Comparison of ENCODE assay signal across 13 mouse cellular contexts in the genomic region with DNA sequence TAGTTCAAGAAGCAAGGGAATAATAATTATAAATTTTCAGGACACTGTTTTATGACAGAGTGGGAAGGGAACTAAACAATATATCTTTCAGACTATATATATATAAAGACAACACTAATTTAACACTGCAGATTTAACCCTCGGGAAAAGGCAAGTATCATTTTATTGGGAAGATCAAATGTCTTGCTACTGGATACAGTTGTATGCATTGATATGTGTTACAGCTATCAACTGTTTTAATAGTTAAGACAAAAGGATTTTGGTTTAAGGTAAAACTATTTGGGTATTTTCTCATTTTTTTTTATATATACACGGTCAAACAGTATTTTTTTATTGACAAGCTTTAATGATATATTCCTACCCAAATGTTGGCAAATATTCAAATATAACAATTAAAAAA. TPM values are rescaled to one million over a fixed set of nuclear protein-coding genes. Genes with fewer than 3 reads are reported as not detected.
DNase-seq lines count a peak whose midpoint lies in the region; ATAC-seq lines count a peak whose summit lies in the region.
"Had no signal": no experiment of that assay in that cellular context is flagged by ENCODE, and none has a peak within 500 bp of the region (broad histone marks: within the 10 kb centered on the region; RNA-seq: fewer than 3 reads in every experiment).

No protein-coding gene starts in this region.

- peaks cover 78% of the 10 kb centered on the region for H3K79me2 ChIP-seq in macrophage (ENCODE audit: inconsistent target)

- no peaks in the 10 kb centered on the region for H3K9me3 ChIP-seq in heart, embryonic 14.5 days (ENCODE audit: control insufficient read depth, low read length)
- no peaks in the 10 kb centered on the region for H3K9me3 ChIP-seq in heart, embryonic 11.5 days (replicated peaks; ENCODE audit: control insufficient read depth, low read length)
- H3K9me3 ChIP-seq in megakaryocyte, embryonic 14.5 days: no peaks in the 10 kb centered on the region
- H3K9me3 ChIP-seq in embryonic facial prominence, embryonic 13.5 days: no peaks in the 10 kb centered on the region
- H3K9me3 ChIP-seq: midbrain, embryonic 12.5 days; stomach, embryonic 15.5 days had no signal

- H3K27me3 ChIP-seq in heart, embryonic 14.5 days (ENCODE audit: control insufficient read depth, insufficient read depth, low read length): no peaks in the 10 kb centered on the region
- no peaks in the 10 kb centered on the region for H3K27me3 ChIP-seq in heart, embryonic 11.5 days (ENCODE audit: control insufficient read depth, insufficient read depth, low read length)
- H3K27me3 ChIP-seq in megakaryocyte, embryonic 14.5 days (replicated peaks): no peaks in the 10 kb centered on the region
- H3K27me3 ChIP-seq in embryonic facial prominence, embryonic 13.5 days: no peaks in the 10 kb centered on the region
- H3K27me3 ChIP-seq: midbrain, embryonic 12.5 days; stomach, embryonic 15.5 days had no signal

- H3K4me1 ChIP-seq in heart, embryonic 14.5 days (ENCODE audit: control insufficient read depth in 2 of 2, insufficient read depth in 2 of 2, low read length in 2 of 2): peaks cover 5 to 13% of the 10 kb centered on the region in 2 experiments; a peak in 2 of 4 replicates
- H3K4me1 ChIP-seq in heart, embryonic 11.5 days (ENCODE audit: control insufficient read depth, insufficient read depth, low read length): peaks cover 6% of the 10 kb centered on the region
- H3K4me1 ChIP-seq in megakaryocyte, embryonic 14.5 days: peaks cover 25% of the 10 kb centered on the region
- H3K4me1 ChIP-seq in embryonic facial prominence, embryonic 13.5 days: peaks cover 14% of the 10 kb centered on the region

- H3K27ac ChIP-seq in heart, embryonic 14.5 days (replicated peaks in 1 of 2; ENCODE audit: control insufficient read depth in 1 of 2, insufficient read depth in 1 of 2, low read depth in 2 of 2, low read length in 2 of 2): no peak overlapping the region
- H3K27ac ChIP-seq in heart, embryonic 11.5 days (ENCODE audit: low read depth, low read length): no peak overlapping the region
- H3K27ac ChIP-seq in embryonic facial prominence, embryonic 13.5 days: no peak overlapping the region
- H3K27ac ChIP-seq in macrophage: peak overlapping the region; percentile 89
- H3K27ac ChIP-seq: midbrain, embryonic 12.5 days; stomach, embryonic 15.5 days had no signal

- peaks cover 28% of the 10 kb centered on the region for H3K36me3 ChIP-seq in heart, embryonic 14.5 days (ENCODE audit: control insufficient read depth, insufficient read depth, low read length)
- H3K36me3 ChIP-seq in heart, embryonic 11.5 days (ENCODE audit: control insufficient read depth, insufficient read depth, low read length): peaks cover 3% of the 10 kb centered on the region; the same call in 1 of the 2 replicates
- H3K36me3 ChIP-seq in megakaryocyte, embryonic 14.5 days (replicated peaks; ENCODE audit: low read length): peaks cover 53% of the 10 kb centered on the region
- peaks cover 11% of the 10 kb centered on the region for H3K36me3 ChIP-seq in embryonic facial prominence, embryonic 13.5 days
- H3K36me3 ChIP-seq in macrophage (ENCODE audit: inconsistent target): no peaks in the 10 kb centered on the region

- no peak overlapping the region for H3K4me3 ChIP-seq in heart, embryonic 14.5 days (ENCODE audit: control insufficient read depth in 1 of 2, insufficient read depth in 1 of 2, low read depth in 1 of 2, low read length in 2 of 2)
- no peak overlapping the region for H3K4me3 ChIP-seq in heart, embryonic 11.5 days (ENCODE audit: low read depth, low read length)
- H3K4me3 ChIP-seq in megakaryocyte, embryonic 14.5 days (replicated peaks): peak overlapping the region; percentile 99
- H3K4me3 ChIP-seq in embryonic facial prominence, embryonic 13.5 days: no peak overlapping the region
- peak overlapping the region; percentile 81 for H3K4me3 ChIP-seq in macrophage (ENCODE audit: inconsistent target)
- H3K4me3 ChIP-seq: stomach, embryonic 15.5 days had no signal

- DNase-seq in adrenal gland, adult 18-20 months (ENCODE audit: low spot score in 2 of 2): no peak
- DNase-seq: adrenal gland, postnatal 14 days; lung, adult 18-20 months; right cerebral cortex, postnatal 25 days; thymus, postnatal 4 days had no signal

- WGBS in heart, embryonic 14.5 days: 39% methylated on average over 2 of the region's 2 CpGs
- WGBS in heart, embryonic 11.5 days (ENCODE audit: insufficient replicate concordance): 77% methylated on average over 2 of the region's 2 CpGs
- WGBS in embryonic facial prominence, embryonic 13.5 days: 41% methylated on average over 2 of the region's 2 CpGs
- 9% methylated on average over 2 of the region's 2 CpGs for WGBS in macrophage (ENCODE audit: missing documents)

- peak overlapping the region; percentile 56; the same call in 1 of the 2 replicates for H3K9ac ChIP-seq in heart, embryonic 14.5 days (ENCODE audit: low read length)
- H3K9ac ChIP-seq in heart, embryonic 11.5 days (ENCODE audit: low read depth, low read length): no peak overlapping the region
- H3K9ac ChIP-seq in embryonic facial prominence, embryonic 13.5 days: no peak overlapping the region
- H3K9ac ChIP-seq: midbrain, embryonic 12.5 days; stomach, embryonic 15.5 days had no signal

- peak overlapping the region; percentile 52 for H3K4me2 ChIP-seq in heart, embryonic 14.5 days (ENCODE audit: low read length)
- no peak overlapping the region for H3K4me2 ChIP-seq in heart, embryonic 11.5 days
- 0 out of 2 replicates have a peak overlapping the region, but pooled peaks have one; percentile 22 for H3K4me2 ChIP-seq in embryonic facial prominence, embryonic 13.5 days

- no peak for ATAC-seq in heart, embryonic 14.5 days (ENCODE audit: insufficient number of reproducible peaks, insufficient read depth, low FRiP score, low read depth)
- no peak for ATAC-seq in heart, embryonic 11.5 days (replicated peaks; ENCODE audit: insufficient number of reproducible peaks, low FRiP score, low TSS enrichment)
- ATAC-seq in megakaryocyte, adult 5-6 weeks (ENCODE audit: poor library complexity, severe bottlenecking): no peak
- ATAC-seq in embryonic facial prominence, embryonic 13.5 days (ENCODE audit: insufficient number of reproducible peaks, insufficient read depth, low FRiP score, low TSS enrichment, low read depth): no peak

RNA-seq across cellular contexts. Expression of gene Chd2, which starts 13.2 kb away (rescaled TPM):
- 46.9 and 53.0 TPM in 2 replicates for polyA plus RNA-seq in heart, embryonic 14.5 days (2014; fragmentation: Nextera tagmentation; extraction: Ambion mirVana)
- 43.6 and 45.6 TPM in 2 replicates for polyA plus RNA-seq in heart, embryonic 11.5 days (2014; fragmentation: Nextera tagmentation; extraction: Ambion mirVana)
- polyA plus RNA-seq in megakaryocyte, embryonic 14.5 days (2012; ENCODE audit: insufficient read depth, low replicate concordance): 3.1 and 38.7 TPM in 2 replicates
- total RNA-seq in megakaryocyte, adult 5-6 weeks (2015): 51.4 and 54.4 TPM in 2 replicates
- 88.6 and 119 TPM in 2 replicates for total RNA-seq in megakaryocyte, adult 5-6 weeks (2017)
- polyA plus RNA-seq in embryonic facial prominence, embryonic 13.5 days (2015; fragmentation: Nextera tagmentation; extraction: Ambion mirVana): 62.3 and 65.6 TPM in 2 replicates
- total RNA-seq in macrophage (2018; cell fraction: chromatin; rRNA removed): 100 to 1,000 TPM; 403 to 732 (median 510) TPM
- total RNA-seq in macrophage (2018; cell fraction: cytosol; rRNA removed): 10 to 100 TPM; 21.1 to 41.7 (median 26.6) TPM
- 100 to 1,000 TPM; 110 to 331 (median 224) TPM for total RNA-seq in macrophage (2018; cell fraction: nucleus; rRNA removed)
- 11.4 to 34.5 TPM (median 15.8 TPM) in 3 replicates for polyA plus RNA-seq in macrophage (2018)
- total RNA-seq in adrenal gland, adult 18-20 months (2021): 10 to 100 TPM; 35.5 to 35.8 TPM

Comparison
In these comparisons a context has a peak if more than half of its experiments do, and no peak if none do; other contexts are left out.
1. H3K4me3 ChIP-seq: peak in megakaryocyte, embryonic 14.5 days (single experiment) and macrophage (single experiment); none in heart, embryonic 14.5 days (0 of 2), heart, embryonic 11.5 days (single experiment) and embryonic facial prominence, embryonic 13.5 days (single experiment).